Mouse (Mus musculus) embryo, embryonic 10.5 days (tissue): ENCODE measurements around the gene Lrrc42.

Experiments
- DNase-seq: peaks from one replicate; pipeline ENCODE4 v3.0.0-alpha.2; 2015; ENCODE audit warnings: low spot score

Lrrc42 gene

GRCm38 (mm10) chr4:107248061-107248460 lies 5.3 kb downstream of the Lrrc42 start:
- no peak for DNase-seq

- DNase-seq = no peak
Observed at GRCm38 (mm10) chr4:107247110-107247509, 6.2 kb downstream of the Lrrc42 start.

- DNase-seq = no peak
Observed at GRCm38 (mm10) chr4:107246040-107246439, 7.3 kb downstream of the Lrrc42 start.

GRCm38 (mm10) chr4:107245368-107245767 lies 8.0 kb downstream of the Lrrc42 start:
- DNase-seq = no peak

GRCm38 (mm10) chr4:107243365-107244333 lies 9.7 kb downstream of the Lrrc42 start:
- no peak for DNase-seq

GRCm38 (mm10) chr4:107240196-107240595 lies 13.1 kb downstream of the Lrrc42 start:
- DNase-seq = no peak

- no peak for DNase-seq
Observed at GRCm38 (mm10) chr4:107238253-107238652, 15.1 kb downstream of the Lrrc42 start.

GRCm38 (mm10) chr4:107232219-107232618 lies 21.1 kb downstream of the Lrrc42 start:
- DNase-seq = no peak

- DNase-seq = no peak
Observed at GRCm38 (mm10) chr4:107226313-107226712, 27.0 kb downstream of the Lrrc42 start.

GRCm38 (mm10) chr4:107223225-107224204 lies 29.8 kb downstream of the Lrrc42 start:
- DNase-seq = no peak

GRCm38 (mm10) chr4:107221524-107221923 lies 31.8 kb downstream of the Lrrc42 start:
- no peak for DNase-seq

- no peak for DNase-seq
Observed at GRCm38 (mm10) chr4:107217574-107217973, 35.8 kb downstream of the Lrrc42 start.

GRCm38 (mm10) chr4:107213279-107214011 lies 39.9 kb downstream of the Lrrc42 start:
- DNase-seq = no peak

GRCm38 (mm10) chr4:107211936-107212335 lies 41.4 kb downstream of the Lrrc42 start:
- no peak for DNase-seq

GRCm38 (mm10) chr4:107211465-107211864 lies 41.9 kb downstream of the Lrrc42 start:
- DNase-seq = no peak

GRCm38 (mm10) chr4:107210483-107211097 lies 42.7 kb downstream of the Lrrc42 start:
- no peak for DNase-seq

GRCm38 (mm10) chr4:107208880-107209279 lies 44.5 kb downstream of the Lrrc42 start, which contains the start of gene Ldlrad1:
TSS of gene Ldlrad1 (plus strand) at chr4:107209180.
- DNase-seq = no peak

- no peak for DNase-seq
Observed at GRCm38 (mm10) chr4:107207016-107207415, 46.3 kb downstream of the Lrrc42 start.

- DNase-seq = no peak
Observed at GRCm38 (mm10) chr4:107203001-107203400, 50.3 kb downstream of the Lrrc42 start.

GRCm38 (mm10) chr4:107201779-107202178 lies 51.6 kb downstream of the Lrrc42 start:
- no peak for DNase-seq

GRCm38 (mm10) chr4:107198072-107198471 lies 55.3 kb downstream of the Lrrc42 start:
- no peak for DNase-seq
